ENCODE assay signal across 10 mouse cellular contexts in genomic region chr14:7314661-7315060, GRCm38 (mm10). TPM values are rescaled to one million over a fixed set of nuclear protein-coding genes. Genes with fewer than 3 reads are reported as not detected.
A peak's percentile ranks its signal among the peaks of the same experiment; 100 is the strongest.
DNase-seq lines count a peak whose midpoint lies in the region; ATAC-seq and TF ChIP-seq lines count a peak whose summit lies in the region.
"Not testable (repeated sequence)": the region's sequence is repeated elsewhere in the genome, so short reads cannot be mapped to it uniquely, and the experiment has no call there.
"Had no signal": no experiment of that assay in that cellular context is flagged by ENCODE, and none has a peak within 500 bp of the region (broad histone marks: within the 10 kb centered on the region; RNA-seq: fewer than 3 reads in every experiment).

Gene Gm3739 (minus strand): TSS chr14:7315049.

- WGBS in kidney, embryonic 14.5 days = 3% methylated on average over 12 of the region's 35 CpGs

- intact Hi-C loops in gastrocnemius, adult 2 months (cut with DNase I); heart, postnatal 14 days (cut with DNase I); left cerebral cortex, postnatal 36 days (cut with DNase I): not testable (repeated sequence)

- not testable (repeated sequence) for H3K36me3 ChIP-seq in kidney, embryonic 14.5 days (ENCODE audit: control insufficient read depth, insufficient read depth, low read length)

- H3K4me3 ChIP-seq in cortical plate, adult 2 months (ENCODE audit: insufficient read depth, low read length) = peak within 1 kb of the TSS; percentile 52
- H3K4me3 ChIP-seq in gastrocnemius, adult 2 months = peak within 1 kb of the TSS; percentile 60
- H3K4me3 ChIP-seq in kidney, embryonic 14.5 days (ENCODE audit: low read length) = peak within 1 kb of the TSS; percentile 44

- peak within 1 kb of the TSS; percentile 55 for H3K4me2 ChIP-seq in kidney, embryonic 14.5 days (replicated peaks; ENCODE audit: low read depth, low read length)

- peak within 1 kb of the TSS; percentile 48 for H3K9ac ChIP-seq in kidney, embryonic 14.5 days (ENCODE audit: low read depth, low read length)

- not testable (repeated sequence) for TF ChIP-seq CTCF in cortical plate, adult 2 months (IDR thresholded peaks at IDR 0.05; ENCODE audit: extremely low read depth, insufficient read depth, low read length); gastrocnemius, adult 2 months (IDR thresholded peaks at IDR 0.05)

- TF ChIP-seq POLR2A in cortical plate, adult 2 months (IDR thresholded peaks at IDR 0.05; ENCODE audit: extremely low read depth, insufficient read depth, low read length) = not testable (repeated sequence)

- not testable (repeated sequence) for H3K27ac ChIP-seq in cortical plate, adult 2 months (ENCODE audit: insufficient read depth, low read length); kidney, embryonic 14.5 days (ENCODE audit: low read depth, low read length)
- H3K27ac ChIP-seq in gastrocnemius, adult 2 months = peak within 1 kb of the TSS; percentile 51; the same call in 1 of the 2 replicates

- H3K4me1 ChIP-seq in cortical plate, adult 2 months (ENCODE audit: control insufficient read depth, insufficient read depth, low read length); kidney, embryonic 14.5 days (ENCODE audit: control insufficient read depth, insufficient read depth, low read length): not testable (repeated sequence)

- not testable (repeated sequence) for ATAC-seq in CD4-positive, CD25-positive, alpha-beta regulatory T cell, adult 4 months; kidney, embryonic 14.5 days (ENCODE audit: low FRiP score, low TSS enrichment)

- not testable (repeated sequence) for H3K9me3 ChIP-seq in kidney, embryonic 14.5 days (ENCODE audit: control insufficient read depth, low read length)

- H3K27me3 ChIP-seq in kidney, embryonic 14.5 days (ENCODE audit: control insufficient read depth, insufficient read depth, low read length) = not testable (repeated sequence)

- peak; percentile 26 for DNase-seq in gastrocnemius, adult 2 months
- peak; percentile 19 to 27 for DNase-seq in heart, postnatal 14 days
- peak; percentile 5 to 8 for DNase-seq in left cerebral cortex, postnatal 36 days (ENCODE audit: low spot score in 2 of 2)
- peak; percentile 4 to 17 for DNase-seq in lung, postnatal 4 days
- peak; percentile 11 for DNase-seq in right cerebral cortex, postnatal 25 days

RNA-seq across cellular contexts. Expression of gene Gm3739, which starts in this region (rescaled TPM):
- polyA plus RNA-seq in CD4-positive, CD25-positive, alpha-beta regulatory T cell, adult 4 months (2017; shearing (Covaris generic)) = 10 to 100 TPM; 13.8 to 15.0 TPM
- polyA plus RNA-seq in cortical plate, adult 2 months (2012; rRNA removed) = 1.7 and 2.1 TPM in 2 replicates
- total RNA-seq in gastrocnemius, adult 2 months (2021) = not detected
- total RNA-seq in heart, postnatal 14 days (2021) = under 1 TPM; 0.26 to 0.37 TPM
- polyA plus RNA-seq in kidney, embryonic 14.5 days (2014; fragmentation: Nextera tagmentation; extraction: Ambion mirVana) = 1.1 and 1.5 TPM in 2 replicates
- total RNA-seq in left cerebral cortex, postnatal 36 days (2021) = under 1 TPM; 0.41 to 0.54 TPM
- polyA plus RNA-seq: liver, embryonic 16.5 days; Patski had no signal

Comparison
In these comparisons a context has a peak if more than half of its experiments do, and no peak if none do; other contexts are left out.
1. Peak in DNase-seq, H3K4me3 ChIP-seq and H3K27ac ChIP-seq in gastrocnemius, adult 2 months; RNA of the gene not detected or under 1 TPM.
2. Peak in DNase-seq in heart, postnatal 14 days; RNA of the gene not detected or under 1 TPM.
3. Peak in DNase-seq in left cerebral cortex, postnatal 36 days; RNA of the gene not detected or under 1 TPM.